Mouse (Mus musculus) erythroblast, embryonic 14.5 days (primary cell): ENCODE results near the gene Fyn.

Experiments used
- GATA1 ChIP-seq: IDR thresholded peaks from 2 replicates; pipeline ENCODE4 v1.6.1; 2012; ENCODE audit warnings: low read length, inconsistent platforms, mixed read lengths
- TAL1 ChIP-seq: IDR thresholded peaks from 3 replicates; pipeline ENCODE4 v1.6.1; 2012; ENCODE audit warnings: low read length, inconsistent platforms, mixed read lengths

DNA sequence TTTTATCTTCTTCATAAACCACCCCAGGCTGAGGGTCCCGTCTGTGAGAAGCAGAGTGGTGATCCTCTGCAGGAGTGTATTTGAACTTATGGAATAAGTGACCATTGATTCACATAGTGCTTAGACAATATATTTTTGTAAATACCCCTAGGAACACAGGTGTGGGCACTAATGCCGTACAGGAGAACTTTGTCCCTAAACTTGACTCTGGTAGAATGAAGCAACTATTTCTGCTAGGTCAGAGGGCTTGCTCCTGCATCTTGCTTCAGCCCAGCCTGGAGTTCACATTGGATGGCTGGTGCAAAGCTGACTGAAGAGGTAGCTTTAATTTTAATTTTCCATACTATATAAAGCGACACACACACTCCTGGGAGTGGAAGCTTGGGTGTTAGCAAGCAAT, 119.9 kb downstream of the Fyn start:
- TF ChIP-seq GATA1 (no peak), TAL1 (no peak)
